Mouse (Mus musculus): ENCODE data around the gene 9530003J23Rik. TPM values are rescaled to one million over a fixed set of nuclear protein-coding genes. Genes with fewer than 3 reads are reported as not detected.
"Not testable (repeated sequence)": the region's sequence is repeated elsewhere in the genome, so short reads cannot be mapped to it uniquely, and the experiment has no call there.

The 9530003J23Rik gene
- not detected in 2 replicates for polyA plus RNA-seq (2012)

GRCm38 (mm10) chr10:117238603-117239002, at the start of gene 9530003J23Rik:
9530003J23Rik (minus strand) TSS chr10:117238703.
- TF ChIP-seq GATA1 (IDR thresholded peaks at IDR 0.05; ENCODE audit: low read length) (no peak), TAL1 (IDR thresholded peaks at IDR 0.05; ENCODE audit: low read length) (no peak)
- H3K4me3 ChIP-seq (replicated peaks) = no peak within 1 kb of the TSS
- no peaks in the 10 kb centered on the region for H3K36me3 ChIP-seq (ENCODE audit: control insufficient read depth)
- no peaks in the 10 kb centered on the region for H3K9me3 ChIP-seq (ENCODE audit: control insufficient read depth, low read length)
- H3K4me1 ChIP-seq (ENCODE audit: control insufficient read depth) = no peaks in the 10 kb centered on the region
- no peaks in the 10 kb centered on the region for H3K27me3 ChIP-seq (ENCODE audit: control insufficient read depth)

GRCm38 (mm10) chr10:117287226-117287850, 48.8 kb upstream of the 9530003J23Rik start:
- Histone ChIP-seq H3K4me3 (replicated peaks) (no peak overlapping the region), H3K27me3 (ENCODE audit: control insufficient read depth) (no peaks in the 10 kb centered on the region), H3K9me3 (ENCODE audit: control insufficient read depth, low read length) (no peaks in the 10 kb centered on the region), H3K4me1 (ENCODE audit: control insufficient read depth) (no peaks in the 10 kb centered on the region), H3K36me3 (ENCODE audit: control insufficient read depth) (no peaks in the 10 kb centered on the region)
- no peak for TF ChIP-seq TAL1 (IDR thresholded peaks at IDR 0.05; ENCODE audit: low read length)
- no peak for TF ChIP-seq GATA1 (IDR thresholded peaks at IDR 0.05; ENCODE audit: low read length)

- no peaks in the 10 kb centered on the region for H3K9me3 ChIP-seq (ENCODE audit: control insufficient read depth, low read length)
- H3K4me1 ChIP-seq (ENCODE audit: control insufficient read depth) = no peaks in the 10 kb centered on the region
- H3K4me3 ChIP-seq (replicated peaks) = no peak overlapping the region
- H3K27me3 ChIP-seq (ENCODE audit: control insufficient read depth) = no peaks in the 10 kb centered on the region
- TF ChIP-seq GATA1 (IDR thresholded peaks at IDR 0.05; ENCODE audit: low read length) (no peak), TAL1 (IDR thresholded peaks at IDR 0.05; ENCODE audit: low read length) (no peak)
- H3K36me3 ChIP-seq (ENCODE audit: control insufficient read depth) = no peaks in the 10 kb centered on the region
Measured at GRCm38 (mm10) chr10:117286366-117286970, 48.0 kb upstream of the 9530003J23Rik start.

GRCm38 (mm10) chr10:117285584-117285983, 47.1 kb upstream of the 9530003J23Rik start:
- not testable (repeated sequence) for H3K4me3 ChIP-seq (replicated peaks); H3K36me3 ChIP-seq (ENCODE audit: control insufficient read depth); H3K27me3 ChIP-seq (ENCODE audit: control insufficient read depth); H3K4me1 ChIP-seq (ENCODE audit: control insufficient read depth); H3K9me3 ChIP-seq (ENCODE audit: control insufficient read depth, low read length)

- Histone ChIP-seq H3K4me1 (ENCODE audit: control insufficient read depth) (no peaks in the 10 kb centered on the region), H3K9me3 (ENCODE audit: control insufficient read depth, low read length) (no peaks in the 10 kb centered on the region), H3K36me3 (ENCODE audit: control insufficient read depth) (no peaks in the 10 kb centered on the region), H3K27me3 (ENCODE audit: control insufficient read depth) (no peaks in the 10 kb centered on the region), H3K4me3 (replicated peaks) (no peak overlapping the region)
- TF ChIP-seq GATA1 (IDR thresholded peaks at IDR 0.05; ENCODE audit: low read length) (no peak), TAL1 (IDR thresholded peaks at IDR 0.05; ENCODE audit: low read length) (no peak)
Measured at GRCm38 (mm10) chr10:117284578-117285520, 46.3 kb upstream of the 9530003J23Rik start.

GRCm38 (mm10) chr10:117283871-117284577, 45.5 kb upstream of the 9530003J23Rik start:
- Histone ChIP-seq H3K9me3 (ENCODE audit: control insufficient read depth, low read length) (no peaks in the 10 kb centered on the region), H3K36me3 (ENCODE audit: control insufficient read depth) (no peaks in the 10 kb centered on the region), H3K4me3 (replicated peaks) (no peak overlapping the region), H3K4me1 (ENCODE audit: control insufficient read depth) (no peaks in the 10 kb centered on the region), H3K27me3 (ENCODE audit: control insufficient read depth) (no peaks in the 10 kb centered on the region)
- TF ChIP-seq GATA1 (IDR thresholded peaks at IDR 0.05; ENCODE audit: low read length) = no peak
- no peak for TF ChIP-seq TAL1 (IDR thresholded peaks at IDR 0.05; ENCODE audit: low read length)

GRCm38 (mm10) chr10:117283196-117283595, 44.7 kb upstream of the 9530003J23Rik start:
- H3K4me3 ChIP-seq (replicated peaks); H3K36me3 ChIP-seq (ENCODE audit: control insufficient read depth): not testable (repeated sequence)

GRCm38 (mm10) chr10:117282551-117282950, 44.0 kb upstream of the 9530003J23Rik start:
- Histone ChIP-seq H3K36me3 (ENCODE audit: control insufficient read depth) (no peaks in the 10 kb centered on the region), H3K27me3 (ENCODE audit: control insufficient read depth) (no peaks in the 10 kb centered on the region), H3K4me1 (ENCODE audit: control insufficient read depth) (no peaks in the 10 kb centered on the region), H3K9me3 (ENCODE audit: control insufficient read depth, low read length) (no peaks in the 10 kb centered on the region), H3K4me3 (replicated peaks) (no peak overlapping the region)
- TF ChIP-seq GATA1 (IDR thresholded peaks at IDR 0.05; ENCODE audit: low read length) (no peak), TAL1 (IDR thresholded peaks at IDR 0.05; ENCODE audit: low read length) (no peak)

More at GRCm38 (mm10) chr10:117283196-117283595, 44.7 kb upstream of the 9530003J23Rik start:
- not testable (repeated sequence) for H3K9me3 ChIP-seq (ENCODE audit: control insufficient read depth, low read length); H3K4me1 ChIP-seq (ENCODE audit: control insufficient read depth); H3K27me3 ChIP-seq (ENCODE audit: control insufficient read depth)

GRCm38 (mm10) chr10:117282049-117282448, 43.5 kb upstream of the 9530003J23Rik start, which contains the start of gene Lyz2:
Lyz2 (minus strand) TSS chr10:117282321.
- TF ChIP-seq GATA1 (IDR thresholded peaks at IDR 0.05; ENCODE audit: low read length) = no peak
- no peak for TF ChIP-seq TAL1 (IDR thresholded peaks at IDR 0.05; ENCODE audit: low read length)
- no peaks in the 10 kb centered on the region for H3K27me3 ChIP-seq (ENCODE audit: control insufficient read depth)
- H3K36me3 ChIP-seq (ENCODE audit: control insufficient read depth) = no peaks in the 10 kb centered on the region
- no peaks in the 10 kb centered on the region for H3K9me3 ChIP-seq (ENCODE audit: control insufficient read depth, low read length)
- no peak within 1 kb of the TSS for H3K4me3 ChIP-seq (replicated peaks)
- H3K4me1 ChIP-seq (ENCODE audit: control insufficient read depth) = no peaks in the 10 kb centered on the region
